Mouse (Mus musculus) neural tube, embryonic 10.5 days (tissue): ENCODE measurements at regions not wholly inside any gene's neighbourhood (a gene's known extent, or its start where the extent isn't known, plus 50 kb on each side); places are given as distances from the start of the nearest gene placed in this dataset.
A peak's percentile ranks its signal among the peaks of the same experiment; 100 is the strongest.

Source experiments
- DNase-seq: peaks from one replicate; pipeline ENCODE4 v3.0.0-alpha.2; 2017; ENCODE audit warnings: low spot score; ENCODE audit errors: extremely low spot score

DNA sequence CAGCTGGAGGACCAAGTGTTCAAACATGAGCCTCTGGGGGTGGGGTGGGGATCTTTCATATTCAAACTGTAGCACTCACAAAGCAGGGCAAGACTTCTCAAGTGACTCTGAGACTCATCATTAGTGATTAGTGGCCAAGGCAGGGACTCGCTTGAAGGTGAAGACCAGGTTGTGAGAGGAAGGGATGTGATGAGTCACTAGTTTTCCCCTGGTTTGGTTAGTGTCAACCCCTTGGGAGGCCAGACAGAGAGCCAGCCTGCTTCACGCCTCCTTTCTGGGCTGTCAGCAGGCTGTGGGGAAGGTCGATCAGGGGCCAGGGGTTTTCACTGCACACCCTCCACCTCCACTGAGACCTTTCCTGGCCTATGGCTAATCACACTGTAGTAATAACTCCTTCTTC, 65.2 kb downstream of the Slc30a10 start:
- no peak for DNase-seq

DNA sequence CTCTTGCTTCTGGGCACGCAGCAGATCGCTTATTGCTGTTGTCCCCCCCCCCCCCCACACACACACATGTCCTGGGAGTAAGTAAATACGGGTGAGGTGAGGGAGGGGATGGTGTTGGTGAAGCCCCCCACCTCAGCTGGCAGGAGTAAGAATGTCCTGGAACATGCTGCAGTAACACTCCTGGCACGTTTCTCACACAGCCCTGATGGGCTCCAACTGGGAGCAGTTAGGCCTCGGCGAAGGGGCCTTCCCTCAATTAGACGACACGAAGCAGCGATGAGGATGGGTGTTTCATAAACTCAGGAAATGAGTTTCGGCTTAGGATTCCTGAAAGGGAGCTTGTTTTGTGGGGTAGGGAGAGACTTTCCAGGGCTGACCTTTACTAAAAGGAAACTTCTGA, 69.4 kb downstream of the Slc30a10 start:
- DNase-seq, result no peak

- DNase-seq, result no peak
These were observed 78.8 kb downstream of the Slc30a10 start for GRCm38 (mm10) chr1:185533471-185533870.

GRCm38 (mm10) chr1:185534129-185534528, 79.5 kb downstream of the Slc30a10 start:
- DNase-seq, result no peak

DNA sequence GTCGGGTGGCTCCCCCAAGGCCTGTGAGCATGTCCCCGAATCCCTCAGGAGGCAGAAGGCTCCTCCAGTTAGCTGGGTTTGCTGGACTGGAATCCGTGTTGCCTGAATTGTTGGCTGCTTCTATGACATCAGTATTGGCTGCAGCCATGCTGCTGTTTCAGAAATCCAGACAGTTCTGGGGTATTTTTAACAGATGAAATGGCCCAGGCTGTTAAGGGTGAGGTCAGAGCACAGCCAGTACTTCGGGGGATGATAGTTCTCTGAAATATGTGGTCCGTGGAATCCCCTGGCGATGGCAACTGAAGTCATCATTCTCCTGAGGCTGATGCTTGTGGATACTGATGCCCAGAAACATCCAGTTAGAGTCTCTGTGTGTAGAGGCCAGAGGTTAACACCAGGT, 80.7 kb downstream of the Slc30a10 start:
- DNase-seq, result no peak

- no peak for DNase-seq
These were observed 82.6 kb downstream of the Slc30a10 start for GRCm38 (mm10) chr1:185537236-185537635.

DNA sequence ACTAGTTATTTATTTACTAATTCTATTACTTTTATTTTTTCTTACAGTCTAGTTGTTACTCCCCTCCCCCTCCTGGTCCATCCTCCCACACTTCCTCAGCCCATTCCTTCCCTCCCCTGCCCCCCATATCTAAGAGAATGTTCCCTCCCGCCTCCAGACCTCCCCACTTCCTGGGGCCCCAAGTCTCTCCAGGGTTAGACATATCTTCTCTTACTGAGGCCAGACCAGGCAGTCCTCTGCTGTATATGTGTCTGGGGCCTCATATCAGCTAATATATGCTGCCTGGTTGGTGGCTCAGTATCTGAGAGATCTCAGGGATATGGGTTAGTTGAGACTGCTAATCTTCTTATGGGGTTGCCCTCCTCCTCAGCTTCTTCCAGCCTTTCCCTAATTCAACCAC, 84.8 kb downstream of the Slc30a10 start:
- DNase-seq, result no peak

DNA sequence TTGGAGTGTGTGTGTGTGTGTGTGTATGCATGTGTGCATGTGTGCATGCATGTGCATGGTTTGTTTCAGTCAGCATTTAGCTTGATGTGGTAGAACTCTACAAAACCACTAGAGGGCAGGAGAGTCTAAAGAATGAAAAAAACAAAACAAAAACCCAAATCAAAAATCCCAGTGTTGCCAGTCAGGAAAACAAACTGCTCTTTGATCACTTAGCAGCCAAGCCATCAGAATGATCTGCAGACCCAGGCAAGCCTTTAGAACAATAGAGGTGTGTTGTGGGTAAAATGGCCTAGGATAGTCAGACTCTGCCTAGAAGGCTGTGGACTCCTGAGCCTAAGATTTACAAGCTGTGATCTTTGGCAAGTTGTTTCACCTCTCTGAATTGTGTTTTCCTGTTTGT, 91.7 kb downstream of the Slc30a10 start:
- DNase-seq, result peak; percentile 24

GRCm38 (mm10) chr1:185572761-185573530, 118.3 kb downstream of the Slc30a10 start:
- no peak for DNase-seq

GRCm38 (mm10) chr1:185574978-185575377, 120.3 kb downstream of the Slc30a10 start:
- no peak for DNase-seq

GRCm38 (mm10) chr1:185579824-185580223, 125.2 kb downstream of the Slc30a10 start:
- DNase-seq, result no peak

- no peak for DNase-seq
These were observed 130.7 kb downstream of the Slc30a10 start for GRCm38 (mm10) chr1:185585191-185585870.

- no peak for DNase-seq
These were observed 133.2 kb downstream of the Slc30a10 start for GRCm38 (mm10) chr1:185587671-185588347.

DNA sequence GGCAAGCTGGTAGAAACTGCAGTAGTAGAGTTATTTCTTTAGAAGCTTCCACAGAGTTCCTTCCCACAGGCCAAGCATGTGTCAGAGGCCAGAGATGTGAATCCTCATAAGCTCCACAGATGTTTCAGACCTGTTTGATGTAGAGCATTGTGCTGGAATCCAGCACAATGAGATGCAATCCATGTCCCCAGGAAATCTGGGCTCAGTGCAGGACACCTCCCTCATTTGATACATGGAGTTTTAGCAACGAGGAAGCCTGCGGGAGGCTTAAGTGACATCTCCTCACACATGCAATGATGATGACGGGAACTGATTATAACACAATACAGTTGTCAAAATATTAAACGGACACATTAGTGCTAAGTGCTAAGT, 133.7 kb downstream of the Slc30a10 start:
- DNase-seq, result no peak

DNA sequence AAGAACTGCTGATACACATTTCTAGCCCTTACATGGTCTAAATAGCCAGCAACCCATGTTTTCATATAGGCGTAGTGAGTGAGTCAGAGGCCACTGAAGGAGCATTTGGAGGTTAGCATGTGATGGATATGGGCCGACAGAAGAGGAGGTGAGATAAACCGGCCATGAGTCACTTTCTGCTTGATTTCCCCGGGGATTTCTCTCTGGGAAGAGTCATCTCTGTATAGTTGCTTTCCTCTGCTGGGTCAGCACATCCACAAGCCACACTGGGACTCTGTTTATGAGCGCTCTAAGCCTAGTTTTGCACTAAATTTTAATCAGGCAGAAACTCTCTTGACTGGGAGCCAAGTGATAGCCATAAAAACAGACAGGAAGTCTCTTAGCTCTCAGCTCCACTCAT, 142.2 kb downstream of the Slc30a10 start:
- DNase-seq, result no peak

DNA sequence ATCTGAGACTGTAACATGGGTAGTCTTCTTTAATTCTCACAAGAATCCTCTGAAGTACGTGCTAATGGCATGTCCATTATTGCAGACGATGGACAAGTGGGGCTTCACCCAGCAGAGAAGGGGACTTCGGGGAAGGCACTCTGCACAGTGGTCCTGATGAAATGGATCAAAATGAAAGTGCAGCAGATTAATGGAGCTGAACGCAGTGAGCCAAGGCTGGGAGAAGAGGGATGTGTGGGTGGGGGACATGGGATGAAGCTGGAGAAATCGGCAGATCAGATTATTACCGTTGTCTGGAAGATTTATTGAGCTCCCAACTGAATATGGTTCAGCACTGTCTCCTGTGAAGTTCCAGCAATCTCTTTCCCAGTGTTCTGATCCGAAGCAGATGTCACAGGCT, 143.9 kb downstream of the Slc30a10 start:
- no peak for DNase-seq

GRCm38 (mm10) chr1:185601166-185601565, 146.5 kb downstream of the Slc30a10 start:
- no peak for DNase-seq

- DNase-seq, result no peak
These were observed 151.3 kb downstream of the Slc30a10 start for GRCm38 (mm10) chr1:185605996-185606395.

DNA sequence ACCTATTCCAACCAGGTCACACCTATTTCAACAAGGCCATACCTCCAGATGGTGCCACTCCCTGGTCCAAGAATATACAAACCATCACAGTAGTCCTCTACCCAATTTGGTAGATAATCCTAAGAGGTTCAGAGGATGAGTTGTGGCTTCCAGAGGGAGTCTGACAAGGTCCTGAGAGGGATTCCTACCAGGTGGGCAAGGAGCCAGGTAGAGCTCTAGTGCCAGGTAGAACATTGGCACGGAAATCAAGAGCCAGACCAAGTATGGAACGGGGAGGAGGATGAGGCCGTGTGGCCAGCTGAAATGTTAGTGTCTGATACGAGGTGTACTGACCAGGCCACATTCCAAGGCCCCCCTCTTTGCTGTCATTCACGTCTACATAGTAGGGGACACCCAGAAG, 153.0 kb downstream of the Slc30a10 start:
- no peak for DNase-seq

GRCm38 (mm10) chr1:185608440-185608839, 153.8 kb downstream of the Slc30a10 start:
- no peak for DNase-seq

- DNase-seq, result no peak
These were observed 155.9 kb downstream of the Slc30a10 start for GRCm38 (mm10) chr1:185610586-185610985.

DNA sequence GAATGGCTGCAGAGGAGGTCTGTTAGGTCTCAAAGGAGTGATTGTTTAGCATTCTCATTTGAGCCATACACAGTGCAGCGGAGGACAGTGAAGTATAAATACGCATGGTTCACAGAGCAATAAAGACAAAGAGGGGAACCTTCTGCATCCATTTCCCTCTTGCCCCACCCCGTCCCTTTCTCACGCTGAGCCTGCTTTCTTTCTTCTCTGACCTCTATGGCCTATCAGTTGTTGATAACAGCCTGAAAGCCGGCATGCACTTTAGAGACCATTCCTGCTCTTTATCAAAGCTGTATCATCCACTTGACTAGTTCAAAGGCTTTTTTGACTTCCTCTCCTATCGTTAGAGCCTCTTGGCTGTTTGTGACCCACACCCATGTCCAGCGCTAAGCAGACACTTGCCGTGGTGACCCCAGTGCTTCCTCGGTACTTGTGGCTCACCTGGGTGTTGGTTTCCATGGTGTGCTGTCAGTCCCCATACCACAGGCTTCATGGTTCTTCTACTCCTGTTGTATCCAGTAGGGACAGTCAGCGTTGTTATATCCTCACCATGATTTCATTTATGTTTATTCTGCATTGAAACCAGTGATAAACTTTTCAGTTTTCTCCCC, 161.3 kb downstream of the Slc30a10 start:
- no peak for DNase-seq
